Mouse (Mus musculus) regulatory T cell (primary cell): ENCODE results near the gene Slfn5.
"Not testable (repeated sequence)": the region's sequence is repeated elsewhere in the genome, so short reads cannot be mapped to it uniquely, and the experiment has no call there.

Experiments used
- in situ Hi-C: fragments of 300-600 bp; cut with MboI, MseI; formaldehyde crosslinking; loops from one replicate; pipeline ENCODE4 v1.15.1; 2025; ENCODE audit warnings: high pct_unique_total_duplicates

The Slfn5 gene

DNA sequence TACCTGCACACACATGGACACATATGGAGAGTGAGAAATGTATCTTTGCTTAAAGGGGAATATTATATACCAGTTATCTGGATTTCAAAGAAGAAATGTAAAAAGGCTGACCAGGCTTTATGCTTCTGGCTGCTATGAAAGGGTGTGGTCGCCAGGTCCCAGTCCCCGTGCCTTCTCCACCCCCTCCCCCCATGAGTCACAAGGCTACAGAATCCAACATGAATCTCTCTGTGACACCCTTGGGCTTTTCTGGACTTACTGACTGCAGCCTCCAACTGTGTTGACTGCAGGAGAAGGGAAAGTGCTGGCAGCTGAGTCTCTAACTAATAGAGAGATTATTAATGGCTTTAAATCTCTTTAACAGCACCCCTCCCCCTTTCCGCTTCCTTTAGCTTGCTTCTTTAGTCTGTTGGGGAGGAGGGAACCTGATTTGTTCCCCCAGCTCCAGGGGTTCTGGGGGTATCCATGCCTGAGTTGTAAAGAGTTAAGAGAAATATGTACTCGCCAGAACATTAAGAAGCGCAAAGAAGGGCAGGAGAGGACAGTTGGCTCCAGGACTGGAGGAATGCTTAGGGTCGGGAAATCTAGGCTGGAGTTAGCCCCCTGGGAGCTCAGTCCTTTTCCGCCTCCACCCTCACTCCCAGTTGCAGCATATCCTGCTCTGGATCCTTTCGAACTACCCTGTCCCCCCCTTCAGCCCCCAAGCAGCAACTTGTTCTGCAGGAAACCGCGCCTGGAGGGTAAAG is at the start of gene Slfn5:
Slfn5 (plus strand) TSS at position 614 of the 746 bp plus-strand sequence.
- in situ Hi-C loops = no loop called here

- in situ Hi-C loops = no loop called here
These were observed 49.4 kb upstream of the Slfn5 start for GRCm38 (mm10) chr11:82901606-82902310.

GRCm38 (mm10) chr11:82904952-82905351 is 46.2 kb upstream of the Slfn5 start:
- in situ Hi-C loops = no loop called here

GRCm38 (mm10) chr11:82905816-82906215 is 45.3 kb upstream of the Slfn5 start:
- in situ Hi-C loops = no loop called here

DNA sequence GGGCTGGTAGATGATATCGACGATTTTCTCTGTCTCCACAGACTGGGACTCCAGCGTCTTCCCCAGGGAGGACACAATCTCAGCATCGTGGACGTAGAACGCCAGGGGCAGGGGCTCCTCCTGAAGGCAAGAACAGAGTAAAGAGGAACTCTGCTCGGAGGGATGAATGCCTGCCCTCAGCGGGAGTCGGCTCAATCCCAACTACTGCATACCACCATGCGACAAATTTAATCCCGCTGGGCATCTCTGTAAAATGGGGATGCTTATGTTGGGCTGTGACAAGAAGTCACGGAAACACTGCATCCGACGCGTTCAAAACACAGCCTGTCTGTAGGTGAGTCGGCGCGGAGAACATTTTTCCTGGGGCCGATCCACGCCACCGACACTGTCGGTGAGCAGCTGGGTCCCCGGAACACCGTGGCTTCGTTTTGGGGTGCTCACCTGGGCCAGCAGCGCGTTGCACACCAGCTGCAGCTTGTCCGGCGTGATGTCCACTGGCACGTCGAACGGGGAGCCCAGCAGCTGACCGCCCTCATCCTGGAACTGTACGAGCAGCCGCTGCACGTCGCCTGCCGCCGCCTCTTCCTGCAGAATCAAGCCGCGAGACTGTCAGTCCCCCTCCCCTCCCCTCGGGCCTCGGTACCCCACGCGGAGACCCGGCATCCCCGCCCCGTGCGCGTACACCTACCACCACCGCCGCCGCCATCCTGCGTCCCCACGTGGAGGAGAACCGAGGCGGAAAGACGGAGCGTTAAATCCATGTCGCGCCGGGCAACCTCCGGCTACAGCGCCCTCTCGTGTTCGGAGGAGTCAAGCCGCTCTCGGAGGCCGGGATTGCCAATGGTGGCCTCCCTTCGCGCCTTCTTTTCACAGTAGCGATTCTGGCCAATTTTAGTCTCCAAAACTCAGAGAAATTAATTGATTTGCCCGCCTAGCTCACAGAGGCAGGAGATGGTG is 43.2 kb upstream of the Slfn5 start, which contains the start of gene Nle1:
Nle1 (minus strand) TSS at position 761 of the 957 bp plus-strand sequence.
- in situ Hi-C loops = no loop called here

- in situ Hi-C loops = no loop called here
These were observed 42.5 kb upstream of the Slfn5 start for GRCm38 (mm10) chr11:82908608-82908989.

DNA sequence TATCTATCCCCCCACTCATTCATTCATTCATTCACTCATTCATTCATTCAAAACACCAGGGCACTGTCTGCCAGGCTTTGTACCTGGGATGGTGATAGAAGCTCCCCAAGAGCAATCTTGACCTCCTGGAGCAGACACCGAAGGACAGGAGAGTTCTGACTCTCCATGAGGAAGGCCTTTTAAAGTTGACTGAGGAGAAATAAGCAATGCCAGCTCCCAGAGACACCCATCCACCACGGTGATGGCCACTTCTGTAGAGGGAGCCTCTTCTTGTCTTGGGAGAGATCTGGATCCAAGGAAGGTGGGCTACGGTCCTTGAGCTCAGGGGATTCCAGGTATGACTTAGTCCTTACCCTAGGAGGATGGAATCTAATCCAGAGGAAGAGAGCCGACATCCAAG is 40.9 kb upstream of the Slfn5 start, which contains the start of gene Unc45b:
Unc45b (plus strand) TSS at position 301 of the 400 bp plus-strand sequence.
- in situ Hi-C loops = loop anchor here (5.0 to 10.0 kb wide), 2 partner anchors 52 to 285 kb away; partner anchors contain the start of gene Slfn3

- in situ Hi-C loops = loop anchor here (5.0 to 10.0 kb wide), 2 partner anchors 51 to 284 kb away; partner anchors contain the start of gene Slfn3
These were observed 40.3 kb upstream of the Slfn5 start for GRCm38 (mm10) chr11:82910679-82911389.

- in situ Hi-C loops = loop anchor here (5.0 to 10.0 kb wide), 2 partner anchors 47 to 280 kb away; partner anchors contain the start of gene Slfn3
These were observed 36.3 kb upstream of the Slfn5 start for GRCm38 (mm10) chr11:82914711-82915352.

- in situ Hi-C loops = no loop called here
These were observed 30.4 kb upstream of the Slfn5 start for GRCm38 (mm10) chr11:82920768-82921167.

DNA sequence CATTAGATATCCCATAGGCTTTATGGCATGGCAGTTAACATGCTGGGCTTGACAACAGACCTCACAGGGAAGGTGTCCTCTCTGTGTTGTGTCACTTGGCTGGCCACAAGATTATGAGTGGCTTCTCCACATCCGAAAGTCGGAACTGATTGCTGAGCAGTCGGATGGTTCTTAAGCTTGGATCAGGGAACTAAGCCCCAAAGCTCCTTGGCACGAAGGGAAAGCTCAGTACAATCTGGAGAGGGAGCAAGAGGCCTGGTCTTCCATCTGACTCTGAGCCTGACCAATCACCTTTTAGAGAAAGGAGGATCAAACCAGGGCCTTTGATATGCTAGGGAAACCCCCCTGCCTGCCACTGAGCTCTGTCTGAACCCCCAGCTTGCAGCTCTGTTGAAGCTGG is 29.5 kb upstream of the Slfn5 start:
- in situ Hi-C loops = no loop called here

DNA sequence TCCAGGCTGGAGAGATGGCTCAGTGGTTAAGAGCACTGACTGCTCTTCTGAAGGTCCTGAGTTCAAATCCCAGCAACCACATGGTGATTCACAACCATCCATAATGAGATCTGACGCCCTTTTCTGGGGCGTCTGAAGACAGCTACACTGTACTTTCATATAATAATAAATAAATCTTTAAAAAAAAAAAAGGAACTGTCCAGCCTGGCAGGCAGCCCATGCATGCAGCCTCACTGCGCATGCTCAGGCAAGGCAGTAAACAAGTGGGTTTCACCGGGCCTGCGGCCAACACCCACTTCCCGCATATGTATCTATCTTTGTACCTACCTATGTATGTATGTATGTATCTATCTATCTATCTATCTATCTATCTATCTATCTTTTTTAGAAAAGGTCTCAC is 27.2 kb upstream of the Slfn5 start:
- in situ Hi-C loops = not testable (repeated sequence)

GRCm38 (mm10) chr11:82928897-82929632 is 22.1 kb upstream of the Slfn5 start:
- in situ Hi-C loops = loop anchor here (5.0 kb wide), 1 partner anchor 98 kb away; no protein-coding TSS in a partner anchor

GRCm38 (mm10) chr11:82929633-82929950 is 21.6 kb upstream of the Slfn5 start:
- in situ Hi-C loops = loop anchor here (5.0 kb wide), 1 partner anchor 98 kb away; no protein-coding TSS in a partner anchor

DNA sequence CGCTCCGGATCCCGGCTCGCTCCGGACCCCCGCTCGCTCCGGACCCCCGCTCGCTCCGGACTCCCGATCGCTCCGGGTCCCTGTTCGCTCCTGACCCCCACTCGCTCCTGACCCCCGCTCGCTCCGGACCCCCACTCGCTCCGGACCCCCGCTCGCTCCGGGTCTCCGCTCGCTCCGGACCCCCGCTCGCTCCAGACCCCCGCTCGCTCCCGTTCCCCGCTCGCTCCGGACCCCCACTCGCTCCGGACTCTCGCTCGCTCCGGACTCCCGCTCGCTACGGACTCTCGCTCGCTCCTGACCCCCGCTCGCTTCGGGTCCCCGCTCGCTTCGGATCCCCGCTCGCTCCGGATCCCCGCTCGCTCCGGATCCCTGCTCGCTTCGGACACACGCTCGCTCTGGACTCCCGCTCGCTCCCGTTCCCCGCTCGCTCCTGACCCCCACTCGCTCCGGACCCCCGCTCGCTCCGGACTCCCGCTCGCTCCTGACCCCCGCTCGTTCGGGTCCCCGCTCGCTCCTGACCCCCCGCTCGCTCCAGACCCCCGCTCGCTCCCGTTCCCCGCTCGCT is 20.7 kb upstream of the Slfn5 start:
- in situ Hi-C loops = loop anchor here (10.0 kb wide), 1 partner anchor 684 kb away; no protein-coding TSS in a partner anchor

- in situ Hi-C loops = loop anchor here (10.0 kb wide), 1 partner anchor 684 kb away; no protein-coding TSS in a partner anchor
These were observed 20.0 kb upstream of the Slfn5 start for GRCm38 (mm10) chr11:82931161-82931560.

- in situ Hi-C loops = loop anchor here (10.0 kb wide), 1 partner anchor 683 kb away; no protein-coding TSS in a partner anchor
These were observed 19.3 kb upstream of the Slfn5 start for GRCm38 (mm10) chr11:82931671-82932450.

- in situ Hi-C loops = loop anchor here (10.0 kb wide), 1 partner anchor 682 kb away; no protein-coding TSS in a partner anchor
These were observed 18.0 kb upstream of the Slfn5 start for GRCm38 (mm10) chr11:82933186-82933585.
